Mouse (Mus musculus): Measurements from ENCODE around the gene Pax5.

GRCm38 (mm10) chr4:44601370-44601769, 108.9 kb downstream of the Pax5 start:
- TF ChIP-seq GATA1 (IDR thresholded peaks at IDR 0.05; ENCODE audit: borderline replicate concordance, low read length) (no peak), FLI1 (IDR thresholded peaks at IDR 0.05; ENCODE audit: low read length) (no peak)

Data from megakaryocyte, embryonic 14.5 days (primary cell).